Mouse (Mus musculus) urinary bladder, postnatal 4 days (tissue): ENCODE measurements around the gene Cep104.

Experiments used
- DNase-seq, 2 experiments: peaks; one replicate each; pipeline ENCODE4 v3.0.0; 2021 to 2022; ENCODE audit warnings: low spot score in 2 of 2

The Cep104 gene

GRCm38 (mm10) chr4:154042577-154042976 is 67.6 kb downstream of the Cep104 start, which contains the start of gene Ccdc27:
TSS of gene Ccdc27 (minus strand) at chr4:154042677.
- DNase-seq = no peak

DNA sequence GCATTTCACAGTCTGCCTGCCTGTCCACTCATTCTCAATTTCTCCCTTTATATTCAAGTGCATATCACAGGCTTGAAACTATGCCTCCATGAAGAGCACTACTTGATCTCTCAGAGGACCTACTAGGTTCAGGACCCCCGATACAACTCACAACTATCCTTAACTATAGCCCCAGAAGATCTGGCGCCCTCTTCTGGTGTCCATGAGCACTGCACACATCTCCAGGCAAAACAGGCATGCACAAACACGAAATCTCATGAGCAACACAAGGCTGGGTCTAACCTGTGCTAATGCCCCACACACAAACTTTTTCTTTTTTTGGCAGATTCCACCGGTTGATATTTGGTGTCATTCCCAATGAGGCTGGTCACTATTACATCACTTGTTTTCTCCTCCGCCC is 70.8 kb downstream of the Cep104 start:
- no peak for DNase-seq

DNA sequence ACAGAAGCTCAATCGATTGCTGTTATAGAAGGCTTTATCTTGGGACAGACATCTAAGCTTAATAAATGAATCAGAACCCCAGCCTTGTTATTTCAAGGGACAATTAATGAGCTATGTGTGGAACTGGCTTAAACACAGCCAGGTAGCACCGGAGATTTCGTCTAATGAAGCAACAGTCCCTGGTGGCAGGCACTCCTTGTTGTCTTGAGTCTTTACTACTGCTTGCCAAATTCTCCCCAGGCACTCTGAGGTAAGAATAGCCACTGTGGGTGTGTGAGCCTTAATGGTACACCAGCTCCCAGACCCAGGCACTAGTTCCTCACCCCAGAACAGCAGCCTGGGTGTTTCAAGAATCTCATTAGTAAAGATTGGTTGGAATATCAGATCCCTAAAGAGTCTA is 76.4 kb downstream of the Cep104 start:
- DNase-seq = no peak

DNA sequence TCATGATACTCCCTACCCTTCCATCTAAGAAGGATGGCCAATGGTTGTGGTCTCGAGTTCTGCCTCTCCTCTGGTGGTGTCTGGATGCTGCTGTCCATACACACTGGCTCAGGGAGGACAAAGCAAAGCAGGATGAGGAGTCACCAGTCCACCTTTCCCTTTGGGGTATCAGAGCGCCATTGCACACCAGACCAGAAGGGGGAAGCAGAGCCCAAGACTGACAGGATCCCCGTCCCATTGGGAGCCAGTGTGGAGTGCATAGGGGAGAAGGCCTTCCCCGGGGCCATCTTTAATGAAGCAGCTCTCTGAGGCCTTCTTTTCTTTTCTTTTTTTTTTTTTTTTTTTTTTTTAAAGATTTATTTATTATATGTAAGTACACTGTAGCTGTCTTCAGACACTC is 78.1 kb downstream of the Cep104 start:
- no peak for DNase-seq

DNA sequence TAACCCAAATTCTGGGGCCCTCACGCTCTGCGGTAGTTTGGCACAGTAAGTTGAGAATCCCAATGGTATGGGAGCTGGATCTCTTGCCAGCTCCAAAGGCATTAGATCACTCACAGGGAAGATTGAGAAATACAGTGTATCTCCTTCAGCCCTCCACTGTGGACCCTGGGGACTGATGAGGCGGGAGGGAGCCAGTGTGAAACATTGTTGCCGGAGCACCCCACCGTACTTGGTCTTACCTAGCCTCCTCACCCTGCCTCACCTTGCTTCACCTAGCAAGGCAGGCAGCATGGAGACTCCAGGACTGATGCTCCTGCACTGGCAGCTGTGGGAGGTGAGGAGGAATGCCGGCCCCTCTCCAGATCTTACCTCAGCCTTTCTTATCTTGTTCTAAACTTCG is 80.5 kb downstream of the Cep104 start:
- DNase-seq = no peak

DNA sequence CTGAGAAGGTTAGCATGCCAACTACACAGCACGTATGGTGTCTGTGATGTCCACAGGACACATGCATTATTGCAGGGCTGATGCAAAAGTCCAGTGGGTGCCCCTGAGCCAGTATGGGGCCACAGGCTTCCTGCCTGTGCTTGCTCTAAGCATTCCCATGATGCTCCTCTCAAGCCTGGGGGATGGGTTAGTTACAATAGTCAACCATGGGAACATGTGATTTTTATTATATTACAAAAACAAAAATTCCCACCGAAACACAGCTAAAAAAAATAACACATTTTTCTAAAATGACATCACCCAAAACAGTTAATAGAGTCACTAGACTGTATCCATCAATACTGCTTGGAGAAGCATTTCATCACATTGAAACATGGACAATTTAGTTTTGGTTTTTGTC is 81.1 kb downstream of the Cep104 start:
- no peak for DNase-seq

DNA sequence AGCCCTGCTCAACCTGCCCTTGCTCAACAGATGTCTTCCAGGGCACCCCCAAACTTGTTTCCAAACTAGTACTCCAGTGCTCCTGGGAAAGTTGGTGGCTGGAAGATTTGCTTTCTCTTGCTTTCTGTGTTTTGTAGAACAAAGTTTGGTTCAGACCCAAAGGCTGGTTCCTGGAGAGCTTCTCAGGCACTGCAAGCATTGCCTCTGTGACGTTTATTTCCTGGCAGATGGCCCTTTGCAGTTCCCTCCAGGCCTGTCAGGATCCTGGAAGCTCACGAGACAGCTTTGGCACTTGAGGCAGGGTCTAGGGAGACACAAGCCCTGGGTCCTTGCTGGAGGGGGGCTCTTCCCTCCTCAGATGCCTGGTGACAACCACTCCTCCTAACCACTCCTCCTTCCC is 81.7 kb downstream of the Cep104 start:
- DNase-seq = no peak

DNA sequence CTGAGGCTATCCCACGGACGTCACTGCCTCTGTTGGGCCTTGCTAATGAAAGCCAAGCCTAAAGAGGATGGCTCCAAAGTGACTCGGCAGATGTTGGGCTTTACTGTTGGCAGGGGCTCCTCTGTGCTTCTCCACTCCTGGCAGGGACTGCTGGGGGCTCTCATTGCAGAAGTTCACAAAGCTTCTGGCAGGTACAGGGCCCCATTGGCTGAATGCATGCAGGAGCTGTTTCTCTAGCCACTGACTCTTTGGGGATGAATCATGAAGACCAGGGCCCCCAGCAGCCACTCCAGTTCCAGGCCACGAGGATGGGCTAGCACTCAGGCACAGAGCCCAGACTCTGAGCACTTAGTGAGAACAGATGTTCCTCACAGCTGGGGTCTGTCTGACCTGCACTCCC is 82.7 kb downstream of the Cep104 start:
- DNase-seq = no peak
